Mouse (Mus musculus): ENCODE data around the gene Atp6v1d.

DNA sequence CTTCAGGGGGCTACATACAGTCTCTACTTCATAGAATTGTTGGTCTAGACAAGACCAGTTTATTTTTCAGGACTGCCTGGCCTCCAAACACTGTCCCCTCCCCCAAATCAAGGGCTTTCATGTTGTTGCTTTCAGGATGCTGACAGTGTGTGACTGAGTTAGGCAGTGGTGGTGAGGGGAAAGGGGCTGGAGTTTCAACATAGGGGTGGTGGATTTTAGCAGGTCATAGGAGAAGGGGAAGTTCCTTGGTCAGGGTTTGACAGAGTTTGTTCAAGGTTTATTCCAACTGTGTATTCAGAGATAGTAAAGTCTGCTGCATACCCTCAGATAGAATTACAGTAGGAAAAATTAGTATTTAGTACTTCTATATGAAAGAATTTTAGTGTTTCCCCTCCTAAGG is 59.6 kb downstream of the Atp6v1d start:
- TF ChIP-seq CTCF (IDR thresholded peaks at IDR 0.05; ENCODE audit: extremely low read depth, insufficient read depth, insufficient read length, insufficient replicate concordance) = no peak
- no peak for TF ChIP-seq POLR2A (IDR thresholded peaks at IDR 0.05; ENCODE audit: low read depth, low read length)

All from spleen, adult 2 months (tissue).